Mouse (Mus musculus): ENCODE measurements around the gene Icos. TPM values are rescaled to one million over a fixed set of nuclear protein-coding genes. Genes with fewer than 3 reads are reported as not detected.

The Icos gene
- polyA plus RNA-seq, 1 experiment from 2014 or later: 0.10 TPM

DNA sequence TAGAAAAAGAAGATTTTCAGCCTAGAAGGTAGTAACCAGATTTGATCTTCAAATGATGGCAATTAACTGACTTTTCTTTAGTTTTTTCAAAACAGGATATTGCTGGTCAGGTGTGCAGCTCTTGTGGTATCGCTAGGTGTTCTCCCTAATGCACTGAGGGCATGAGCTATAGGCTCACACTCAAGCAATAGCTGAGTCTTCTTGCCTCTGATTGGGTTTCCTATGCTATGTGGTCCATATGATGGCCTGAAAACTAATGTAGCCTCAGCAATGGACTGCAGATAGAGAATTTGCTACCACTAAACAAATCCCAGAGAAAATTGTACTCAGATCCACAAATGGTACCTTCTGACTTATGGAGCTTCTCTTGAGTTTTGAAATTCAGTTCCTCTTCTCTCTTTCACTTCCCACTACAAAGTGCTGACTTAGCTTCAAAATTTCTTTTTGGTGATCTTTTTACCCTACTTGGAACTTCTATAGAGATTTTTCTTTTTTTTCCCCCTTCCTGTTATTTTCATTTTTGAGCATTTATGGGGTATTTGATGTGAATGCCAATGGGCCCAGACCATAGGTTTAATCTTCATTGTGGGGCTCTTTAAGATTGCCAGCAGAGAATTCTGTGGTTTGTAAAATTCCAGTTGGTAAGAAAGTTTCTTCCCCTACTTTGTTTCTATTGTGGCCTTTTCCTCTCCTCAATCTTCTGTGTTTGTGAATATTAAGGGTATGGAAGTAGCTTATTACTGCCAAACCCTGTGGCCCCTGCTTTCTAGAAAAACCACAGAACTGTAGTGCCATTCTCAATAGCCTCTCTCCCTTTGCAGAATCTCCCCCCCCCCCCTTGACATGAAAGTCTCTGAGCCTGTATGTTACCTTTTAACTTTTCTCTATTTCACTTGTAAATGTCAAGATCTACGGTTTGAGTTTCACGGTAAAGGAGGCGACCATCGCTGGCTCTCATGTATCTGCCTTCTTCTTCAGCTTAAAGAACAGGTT is 36.4 kb upstream of the Icos start:
- Histone ChIP-seq H3K27me3 (replicated peaks; ENCODE audit: control insufficient read depth, insufficient read depth, low read length) (no peaks in the 10 kb centered on the region), H3K36me3 (ENCODE audit: control insufficient read depth, insufficient read depth, low read length) (no peaks in the 10 kb centered on the region), H3K9ac (ENCODE audit: low read length) (no peak overlapping the region), H3K4me2 (ENCODE audit: low read length) (no peak overlapping the region), H3K4me3 (ENCODE audit: low read depth, low read length) (no peak overlapping the region), H3K4me1 (ENCODE audit: control insufficient read depth, insufficient read depth, low read length) (no peaks in the 10 kb centered on the region), H3K9me3 (replicated peaks; ENCODE audit: control insufficient read depth, low read length) (no peaks in the 10 kb centered on the region), H3K27ac (ENCODE audit: low read depth, low read length) (no peak overlapping the region)
- no peak for ATAC-seq
- no peak for DNase-seq (ENCODE audit: low spot score)
- 95% methylated on average over 5 of the region's 5 CpGs for WGBS

- Histone ChIP-seq H3K36me3 (ENCODE audit: control insufficient read depth, insufficient read depth, low read length) (no peaks in the 10 kb centered on the region), H3K4me1 (ENCODE audit: control insufficient read depth, insufficient read depth, low read length) (no peaks in the 10 kb centered on the region), H3K4me3 (ENCODE audit: low read depth, low read length) (no peak overlapping the region), H3K4me2 (ENCODE audit: low read length) (no peak overlapping the region), H3K9me3 (replicated peaks; ENCODE audit: control insufficient read depth, low read length) (no peaks in the 10 kb centered on the region), H3K27me3 (replicated peaks; ENCODE audit: control insufficient read depth, insufficient read depth, low read length) (no peaks in the 10 kb centered on the region), H3K9ac (ENCODE audit: low read length) (no peak overlapping the region), H3K27ac (ENCODE audit: low read depth, low read length) (no peak overlapping the region)
- 89% methylated on average over 2 of the region's 2 CpGs for WGBS
- DNase-seq (ENCODE audit: low spot score) (no peak), ATAC-seq (no peak)
Measured at GRCm38 (mm10) chr1:60942921-60943320, 34.8 kb upstream of the Icos start.

DNA sequence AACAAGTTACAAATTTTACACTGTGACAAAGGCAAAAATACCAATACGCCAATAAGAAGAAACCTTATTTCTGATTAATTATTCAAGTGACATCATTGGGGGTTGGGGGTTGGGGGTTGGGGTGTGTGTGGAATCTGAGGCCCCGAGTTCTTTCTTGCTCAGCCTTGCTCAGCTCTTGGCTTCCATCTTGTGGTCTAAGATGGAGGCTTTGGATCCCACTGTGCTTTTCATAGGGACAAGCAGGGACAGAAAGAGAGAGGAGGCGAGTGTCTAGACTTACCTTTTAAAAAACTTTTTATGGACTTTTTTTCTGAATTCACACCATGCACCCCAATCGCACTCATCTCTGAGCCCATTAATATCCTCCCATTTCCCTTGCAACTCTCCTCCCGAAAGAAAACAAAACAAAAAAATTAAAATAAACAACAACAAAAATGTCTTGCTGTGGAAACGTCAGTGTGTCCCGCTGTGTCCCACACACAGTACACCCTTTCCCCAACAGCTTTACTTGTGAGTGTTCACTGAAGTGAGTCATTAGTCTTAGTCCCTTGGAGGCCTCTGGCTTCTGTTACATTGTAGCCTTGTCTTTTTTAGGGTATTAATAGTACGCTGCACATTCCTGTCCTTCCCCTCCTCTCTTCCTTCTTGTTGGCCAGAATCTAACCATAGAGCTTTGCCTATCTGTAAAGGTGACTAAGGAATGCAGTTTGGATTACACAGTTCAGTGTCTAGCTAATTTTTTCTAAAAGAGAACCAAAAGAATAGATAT is 31.9 kb upstream of the Icos start:
- H3K27ac ChIP-seq (ENCODE audit: low read depth, low read length): no peak overlapping the region
- ATAC-seq (no peak), DNase-seq (ENCODE audit: low spot score) (no peak)
- H3K9ac ChIP-seq (ENCODE audit: low read length): no peak overlapping the region
- no peaks in the 10 kb centered on the region for H3K9me3 ChIP-seq (replicated peaks; ENCODE audit: control insufficient read depth, low read length)
- H3K4me3 ChIP-seq (ENCODE audit: low read depth, low read length): no peak overlapping the region
- H3K27me3 ChIP-seq (replicated peaks; ENCODE audit: control insufficient read depth, insufficient read depth, low read length): no peaks in the 10 kb centered on the region
- WGBS: 83% methylated on average over 8 of the region's 8 CpGs
- H3K4me1 ChIP-seq (ENCODE audit: control insufficient read depth, insufficient read depth, low read length): no peaks in the 10 kb centered on the region
- no peak overlapping the region for H3K4me2 ChIP-seq (ENCODE audit: low read length)
- H3K36me3 ChIP-seq (ENCODE audit: control insufficient read depth, insufficient read depth, low read length): no peaks in the 10 kb centered on the region

DNA sequence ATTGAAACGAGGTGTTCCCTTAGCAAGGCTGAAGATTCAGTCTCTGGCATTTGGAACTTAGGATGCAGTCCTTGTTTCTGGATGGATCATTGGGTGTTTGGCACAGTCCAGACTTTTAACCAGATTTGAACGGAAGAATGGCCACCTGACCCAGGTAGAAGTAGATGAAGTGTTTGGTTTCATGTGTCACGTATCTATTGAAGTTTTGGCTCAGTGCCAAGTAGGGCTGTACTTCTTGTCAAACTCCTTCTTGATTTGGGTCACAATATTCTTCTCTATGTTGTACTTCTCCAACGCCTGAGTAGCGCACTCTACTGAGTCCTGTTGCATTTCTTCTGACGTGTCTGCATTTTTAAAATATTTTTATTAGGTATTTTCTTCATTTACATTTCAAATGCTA is 29.6 kb upstream of the Icos start:
- DNase-seq (ENCODE audit: low spot score): peak; percentile 14
- H3K4me1 ChIP-seq (ENCODE audit: control insufficient read depth, insufficient read depth, low read length): no peaks in the 10 kb centered on the region
- no peak overlapping the region for H3K4me3 ChIP-seq (ENCODE audit: low read depth, low read length)
- no peak overlapping the region for H3K9ac ChIP-seq (ENCODE audit: low read length)
- WGBS: 88% methylated on average over 6 of the region's 6 CpGs
- H3K36me3 ChIP-seq (ENCODE audit: control insufficient read depth, insufficient read depth, low read length): no peaks in the 10 kb centered on the region
- no peaks in the 10 kb centered on the region for H3K9me3 ChIP-seq (replicated peaks; ENCODE audit: control insufficient read depth, low read length)
- H3K27ac ChIP-seq (ENCODE audit: low read depth, low read length): no peak overlapping the region
- ATAC-seq: no peak
- H3K27me3 ChIP-seq (replicated peaks; ENCODE audit: control insufficient read depth, insufficient read depth, low read length): no peaks in the 10 kb centered on the region
- no peak overlapping the region for H3K4me2 ChIP-seq (ENCODE audit: low read length)

GRCm38 (mm10) chr1:60952958-60953357 is 24.8 kb upstream of the Icos start:
- Histone ChIP-seq H3K4me2 (ENCODE audit: low read length) (no peak overlapping the region), H3K4me3 (ENCODE audit: low read depth, low read length) (no peak overlapping the region), H3K36me3 (ENCODE audit: control insufficient read depth, insufficient read depth, low read length) (no peaks in the 10 kb centered on the region), H3K9ac (ENCODE audit: low read length) (no peak overlapping the region), H3K27ac (ENCODE audit: low read depth, low read length) (no peak overlapping the region), H3K9me3 (replicated peaks; ENCODE audit: control insufficient read depth, low read length) (no peaks in the 10 kb centered on the region), H3K4me1 (ENCODE audit: control insufficient read depth, insufficient read depth, low read length) (no peaks in the 10 kb centered on the region), H3K27me3 (replicated peaks; ENCODE audit: control insufficient read depth, insufficient read depth, low read length) (no peaks in the 10 kb centered on the region)
- ATAC-seq (no peak), DNase-seq (ENCODE audit: low spot score) (no peak)
- WGBS: 82% methylated on average over 7 of the region's 7 CpGs

- Histone ChIP-seq H3K27me3 (replicated peaks; ENCODE audit: control insufficient read depth, insufficient read depth, low read length) (no peaks in the 10 kb centered on the region), H3K4me3 (ENCODE audit: low read depth, low read length) (no peak overlapping the region), H3K27ac (ENCODE audit: low read depth, low read length) (no peak overlapping the region), H3K4me2 (ENCODE audit: low read length) (no peak overlapping the region), H3K9me3 (replicated peaks; ENCODE audit: control insufficient read depth, low read length) (no peaks in the 10 kb centered on the region), H3K4me1 (ENCODE audit: control insufficient read depth, insufficient read depth, low read length) (no peaks in the 10 kb centered on the region), H3K36me3 (ENCODE audit: control insufficient read depth, insufficient read depth, low read length) (no peaks in the 10 kb centered on the region), H3K9ac (ENCODE audit: low read length) (no peak overlapping the region)
- ATAC-seq (no peak), DNase-seq (ENCODE audit: low spot score) (no peak)
- WGBS: 94% methylated on average over 7 of the region's 7 CpGs
Measured at GRCm38 (mm10) chr1:60953686-60954085, 24.0 kb upstream of the Icos start.

DNA sequence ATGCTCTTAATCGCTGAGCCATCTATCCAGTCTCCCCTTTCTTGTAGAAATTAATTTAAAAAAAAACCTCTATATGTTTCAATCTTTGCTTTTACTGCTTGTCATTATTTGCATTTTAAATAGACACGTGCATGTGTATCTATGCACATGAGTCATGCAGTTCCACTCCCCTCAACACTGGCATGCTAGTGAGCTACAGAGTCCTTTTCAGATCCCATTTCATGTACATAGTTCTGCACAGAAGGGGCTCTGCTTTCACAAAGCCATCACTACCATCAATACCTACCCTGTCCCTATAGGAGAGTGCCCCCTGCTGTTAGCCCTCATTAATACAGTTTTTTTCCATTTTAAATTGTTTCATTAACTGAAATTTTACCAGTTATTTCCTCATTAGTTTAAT is 23.0 kb upstream of the Icos start:
- Histone ChIP-seq H3K27ac (ENCODE audit: low read depth, low read length) (no peak overlapping the region), H3K4me2 (ENCODE audit: low read length) (no peak overlapping the region), H3K9ac (ENCODE audit: low read length) (no peak overlapping the region), H3K27me3 (replicated peaks; ENCODE audit: control insufficient read depth, insufficient read depth, low read length) (no peaks in the 10 kb centered on the region), H3K36me3 (ENCODE audit: control insufficient read depth, insufficient read depth, low read length) (no peaks in the 10 kb centered on the region), H3K9me3 (replicated peaks; ENCODE audit: control insufficient read depth, low read length) (no peaks in the 10 kb centered on the region), H3K4me1 (ENCODE audit: control insufficient read depth, insufficient read depth, low read length) (no peaks in the 10 kb centered on the region), H3K4me3 (ENCODE audit: low read depth, low read length) (no peak overlapping the region)
- DNase-seq (ENCODE audit: low spot score): peak; percentile 54
- WGBS: 63% methylated on average over 2 of the region's 2 CpGs
- peak; percentile 55; the same call in 1 of the 2 replicates for ATAC-seq

GRCm38 (mm10) chr1:60955186-60955585 is 22.5 kb upstream of the Icos start:
- WGBS: 96% methylated on average over 3 of the region's 3 CpGs
- Histone ChIP-seq H3K4me2 (ENCODE audit: low read length) (no peak overlapping the region), H3K4me1 (ENCODE audit: control insufficient read depth, insufficient read depth, low read length) (no peaks in the 10 kb centered on the region), H3K27me3 (replicated peaks; ENCODE audit: control insufficient read depth, insufficient read depth, low read length) (no peaks in the 10 kb centered on the region), H3K27ac (ENCODE audit: low read depth, low read length) (no peak overlapping the region), H3K4me3 (ENCODE audit: low read depth, low read length) (no peak overlapping the region), H3K9ac (ENCODE audit: low read length) (no peak overlapping the region), H3K36me3 (ENCODE audit: control insufficient read depth, insufficient read depth, low read length) (no peaks in the 10 kb centered on the region), H3K9me3 (replicated peaks; ENCODE audit: control insufficient read depth, low read length) (no peaks in the 10 kb centered on the region)
- DNase-seq (ENCODE audit: low spot score) (no peak), ATAC-seq (no peak)

DNA sequence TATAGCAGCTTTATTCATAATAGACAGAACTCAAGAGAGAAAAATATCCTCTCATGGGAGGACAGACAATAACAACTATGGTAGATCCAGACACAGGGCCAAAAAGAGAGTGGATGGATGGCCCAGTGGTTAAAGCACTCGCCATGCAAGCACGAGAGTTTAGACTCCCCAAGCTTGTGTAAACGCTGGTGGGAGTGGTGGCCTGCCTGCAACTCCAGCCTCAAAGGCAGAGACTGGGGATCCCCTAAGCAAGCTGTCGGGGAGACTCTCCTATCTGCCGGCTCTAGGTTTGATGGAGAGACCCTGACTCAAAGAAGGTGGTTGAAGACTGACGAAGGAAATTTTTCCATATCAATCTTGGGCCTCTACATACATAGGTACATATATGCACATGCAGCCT is 21.5 kb upstream of the Icos start:
- DNase-seq (ENCODE audit: low spot score): no peak
- no peaks in the 10 kb centered on the region for H3K36me3 ChIP-seq (ENCODE audit: control insufficient read depth, insufficient read depth, low read length)
- H3K4me2 ChIP-seq (ENCODE audit: low read length): no peak overlapping the region
- no peak overlapping the region for H3K27ac ChIP-seq (ENCODE audit: low read depth, low read length)
- no peak for ATAC-seq
- no peak overlapping the region for H3K4me3 ChIP-seq (ENCODE audit: low read depth, low read length)
- no peaks in the 10 kb centered on the region for H3K27me3 ChIP-seq (replicated peaks; ENCODE audit: control insufficient read depth, insufficient read depth, low read length)
- WGBS: 90% methylated on average over 6 of the region's 6 CpGs
- H3K9me3 ChIP-seq (replicated peaks; ENCODE audit: control insufficient read depth, low read length): no peaks in the 10 kb centered on the region
- no peaks in the 10 kb centered on the region for H3K4me1 ChIP-seq (ENCODE audit: control insufficient read depth, insufficient read depth, low read length)
- no peak overlapping the region for H3K9ac ChIP-seq (ENCODE audit: low read length)
